Mouse (Mus musculus) lung, embryonic 15.5 days (tissue): Measurements from ENCODE around the gene Fundc2. TPM values are rescaled to one million over a fixed set of nuclear protein-coding genes. Genes with fewer than 3 reads are reported as not detected.

Experiments
- polyA plus RNA-seq: library from polyadenylated mRNA; unstranded; fragments of >200 nt; fragmentation: Nextera tagmentation; extraction: Ambion mirVana; gene quantifications from 2 replicates; pipeline ENCODE4 v1.2.1, GENCODE M21; 2015

The Fundc2 gene
- polyA plus RNA-seq, 1 experiment from 2014 or later = 65.8 TPM

Other genes with a start within 250 kb of the Fundc2 start
- gene Smim9, start 218.6 kb upstream of the Fundc2 start, polyA plus RNA-seq = not detected in 2 replicates
- gene F8, start 216 bp downstream of the Fundc2 start, polyA plus RNA-seq = 1.6 and 1.9 TPM in 2 replicates
- 22.8 and 23.6 TPM in 2 replicates for gene Cmc4, start 34.2 kb downstream of the Fundc2 start, polyA plus RNA-seq
- gene Mtcp1, start 34.2 kb downstream of the Fundc2 start, polyA plus RNA-seq = 9.8 and 12.0 TPM in 2 replicates
- gene Brcc3, start 34.2 kb downstream of the Fundc2 start, polyA plus RNA-seq = 66.9 and 69.5 TPM in 2 replicates
- gene Vbp1, start 131.9 kb downstream of the Fundc2 start, polyA plus RNA-seq = 174 and 176 TPM in 2 replicates
- gene Rab39b, start 195.8 kb downstream of the Fundc2 start, polyA plus RNA-seq = 1.2 and 1.3 TPM in 2 replicates